Mouse (Mus musculus) forebrain, embryonic 13.5 days (tissue): ENCODE measurements around the gene Filip1l. TPM values are rescaled to one million over a fixed set of nuclear protein-coding genes. Genes with fewer than 3 reads are reported as not detected.

Source experiments
- ATAC-seq: fragments of 200-750 bp; cut with Nextera tagmentation; 2 replicates; pipeline ENCODE4 v1.8.0; 2017
- H3K27ac ChIP-seq: fragments of 300-500 bp; sonication (generic); 2 replicates; pipeline ENCODE4 v1.5.1; 2015; ENCODE audit warnings: inconsistent platforms, mild to moderate bottlenecking, moderate library complexity
- H3K27me3 ChIP-seq: fragments of 300-500 bp; sonication (generic); 2 replicates; pipeline ENCODE4 v1.6.1; 2015; ENCODE audit warnings: mild to moderate bottlenecking, inconsistent platforms
- H3K36me3 ChIP-seq: fragments of 300-500 bp; sonication (generic); 2 replicates; pipeline ENCODE4 v1.6.1; 2015; ENCODE audit warnings: mild to moderate bottlenecking, inconsistent platforms; ENCODE audit not compliant: poor library complexity, severe bottlenecking
- H3K4me1 ChIP-seq: fragments of 300-500 bp; sonication (generic); 2 replicates; pipeline ENCODE4 v1.6.1; 2015; ENCODE audit warnings: inconsistent platforms
- H3K4me2 ChIP-seq: fragments of 300-500 bp; sonication (generic); 2 replicates; pipeline ENCODE4 v1.6.1; 2015; ENCODE audit warnings: inconsistent platforms, mild to moderate bottlenecking, moderate library complexity
- H3K4me3 ChIP-seq: fragments of 300-500 bp; sonication (generic); 2 replicates; pipeline ENCODE4 v1.5.1; 2015; ENCODE audit warnings: mild to moderate bottlenecking, inconsistent platforms
- H3K9ac ChIP-seq: fragments of 300-500 bp; sonication (generic); 2 replicates; pipeline ENCODE4 v1.6.1; 2015; ENCODE audit warnings: mild to moderate bottlenecking, inconsistent platforms
- H3K9me3 ChIP-seq: fragments of 300-500 bp; sonication (generic); replicated peaks from 2 replicates; pipeline ENCODE4 v1.6.1; 2016; ENCODE audit warnings: inconsistent platforms
- WGBS: fragments of 180-500 bp; shearing (Covaris S2); methylation state at CpG from one replicate; pipeline ENCODE4 v1.1.7; 2015; 5-methylcytosine and 5-hydroxymethylcytosine counted together
- polyA plus RNA-seq: library from polyadenylated mRNA; unstranded; fragments of >200 nt; fragmentation: Nextera tagmentation; extraction: Ambion mirVana; gene quantifications from 2 replicates; pipeline ENCODE4 v1.2.1, GENCODE M21; 2015

Gene Filip1l
- polyA plus RNA-seq, 1 experiment from 2014 or later = 1.9 TPM

DNA sequence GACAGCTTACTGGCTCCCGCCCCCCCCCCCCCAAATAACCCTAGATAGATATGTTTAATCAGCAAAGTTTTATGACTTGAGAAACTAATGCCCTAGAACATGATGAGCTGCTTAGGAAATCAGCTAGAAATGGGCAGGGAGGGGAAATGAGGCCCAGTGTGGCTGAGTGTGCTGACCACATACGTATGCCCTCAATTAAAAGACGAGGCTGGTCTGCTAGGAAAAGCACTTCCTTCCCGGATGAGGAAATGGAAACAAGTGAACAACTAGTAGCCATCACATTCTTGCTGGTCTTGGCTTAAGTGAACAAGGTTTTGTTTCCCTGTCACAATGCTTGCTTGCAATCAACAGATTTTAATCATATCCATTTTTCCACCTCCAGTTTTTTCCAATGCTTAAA, 177.7 kb downstream of the Filip1l start:
- H3K4me1 ChIP-seq = 0 out of 2 replicates have a peak, but pooled peaks cover 6% of the 10 kb centered on the region
- 85% methylated on average over 4 of the region's 4 CpGs for WGBS
- H3K4me2 ChIP-seq = no peak overlapping the region
- no peak overlapping the region for H3K27ac ChIP-seq
- H3K36me3 ChIP-seq = no peaks in the 10 kb centered on the region
- H3K9ac ChIP-seq = no peak overlapping the region
- no peaks in the 10 kb centered on the region for H3K27me3 ChIP-seq
- ATAC-seq = no peak
- H3K4me3 ChIP-seq = no peak overlapping the region
- H3K9me3 ChIP-seq = no peaks in the 10 kb centered on the region

GRCm38 (mm10) chr16:57532081-57532493, 179.2 kb downstream of the Filip1l start:
- H3K4me3 ChIP-seq = no peak overlapping the region
- 0 out of 2 replicates have a peak, but pooled peaks cover 6% of the 10 kb centered on the region for H3K4me1 ChIP-seq
- H3K27me3 ChIP-seq = no peaks in the 10 kb centered on the region
- H3K9ac ChIP-seq = no peak overlapping the region
- no peaks in the 10 kb centered on the region for H3K36me3 ChIP-seq
- ATAC-seq = 0 out of 2 replicates have a peak, but pooled peaks have one; percentile 10
- H3K4me2 ChIP-seq = no peak overlapping the region
- no peak overlapping the region for H3K27ac ChIP-seq
- 28% methylated on average over 6 of the region's 6 CpGs for WGBS
- H3K9me3 ChIP-seq = no peaks in the 10 kb centered on the region

GRCm38 (mm10) chr16:57534365-57534764, 181.5 kb downstream of the Filip1l start:
- Histone ChIP-seq H3K4me3 (no peak overlapping the region), H3K4me1 (0 out of 2 replicates have a peak, but pooled peaks cover 6% of the 10 kb centered on the region), H3K27ac (no peak overlapping the region), H3K9me3 (no peaks in the 10 kb centered on the region), H3K9ac (no peak overlapping the region), H3K4me2 (no peak overlapping the region), H3K27me3 (no peaks in the 10 kb centered on the region), H3K36me3 (no peaks in the 10 kb centered on the region)
- WGBS = 90% methylated on average over 1 of the region's 1 CpGs
- no peak for ATAC-seq

GRCm38 (mm10) chr16:57534811-57535210, 181.9 kb downstream of the Filip1l start:
- 81% methylated on average over 1 of the region's 1 CpGs for WGBS
- Histone ChIP-seq H3K9ac (no peak overlapping the region), H3K27ac (no peak overlapping the region), H3K27me3 (no peaks in the 10 kb centered on the region), H3K36me3 (no peaks in the 10 kb centered on the region), H3K4me2 (no peak overlapping the region), H3K9me3 (no peaks in the 10 kb centered on the region), H3K4me1 (0 out of 2 replicates have a peak, but pooled peaks cover 6% of the 10 kb centered on the region), H3K4me3 (no peak overlapping the region)
- ATAC-seq = no peak

DNA sequence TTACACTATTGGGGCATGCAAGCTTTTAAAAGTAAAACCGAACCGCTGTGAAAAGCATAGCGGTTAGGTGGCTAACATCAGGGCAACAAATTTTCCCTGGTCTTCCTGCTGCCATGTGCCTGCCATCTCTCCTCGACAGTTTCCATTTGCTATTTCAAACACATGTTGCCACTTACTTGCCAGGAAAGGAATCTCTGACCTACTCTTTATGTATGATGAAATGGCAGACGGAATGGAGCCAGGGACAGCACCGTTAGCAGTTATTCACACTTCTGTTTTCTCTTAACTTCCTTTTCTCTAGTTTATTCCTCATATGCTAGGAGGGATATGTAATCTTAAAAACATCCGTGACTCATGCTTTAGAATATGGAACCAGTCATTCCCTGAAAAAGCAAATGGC, 183.6 kb downstream of the Filip1l start:
- H3K27ac ChIP-seq = no peak overlapping the region
- no peak for ATAC-seq
- no peaks in the 10 kb centered on the region for H3K36me3 ChIP-seq
- no peak overlapping the region for H3K9ac ChIP-seq
- H3K4me1 ChIP-seq = 0 out of 2 replicates have a peak, but pooled peaks cover 6% of the 10 kb centered on the region
- no peak overlapping the region for H3K4me3 ChIP-seq
- WGBS = 92% methylated on average over 7 of the region's 7 CpGs
- H3K4me2 ChIP-seq = no peak overlapping the region
- no peaks in the 10 kb centered on the region for H3K27me3 ChIP-seq
- no peaks in the 10 kb centered on the region for H3K9me3 ChIP-seq

DNA sequence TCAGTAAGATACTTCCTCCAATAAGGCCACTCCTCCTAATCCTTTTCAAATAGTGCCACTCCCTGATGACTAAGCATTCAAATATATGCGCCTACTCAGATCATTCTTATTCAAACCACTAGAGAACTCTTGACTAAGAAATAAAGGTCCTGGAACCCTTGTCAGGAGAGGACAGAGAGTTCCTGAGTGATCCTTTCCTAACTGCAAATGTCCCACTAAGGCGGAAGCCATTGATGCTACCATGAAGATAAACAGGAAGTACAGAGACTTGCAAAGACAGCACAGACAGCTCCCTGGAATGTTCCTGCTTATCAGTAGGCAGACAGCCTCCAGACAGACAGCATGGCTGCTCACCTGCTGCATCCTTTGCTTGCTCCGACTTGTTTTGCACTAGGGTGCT, 190.3 kb downstream of the Filip1l start:
- H3K4me2 ChIP-seq = no peak overlapping the region
- no peaks in the 10 kb centered on the region for H3K9me3 ChIP-seq
- 92% methylated on average over 3 of the region's 3 CpGs for WGBS
- H3K4me1 ChIP-seq = peaks cover 3% of the 10 kb centered on the region; the same call in 1 of the 2 replicates
- H3K27me3 ChIP-seq = 0 out of 2 replicates have a peak, but pooled peaks cover 9% of the 10 kb centered on the region
- H3K9ac ChIP-seq = no peak overlapping the region
- ATAC-seq = no peak
- H3K4me3 ChIP-seq = no peak overlapping the region
- no peaks in the 10 kb centered on the region for H3K36me3 ChIP-seq
- no peak overlapping the region for H3K27ac ChIP-seq

GRCm38 (mm10) chr16:57544441-57544840, 191.5 kb downstream of the Filip1l start:
- Histone ChIP-seq H3K27ac (no peak overlapping the region), H3K4me3 (no peak overlapping the region), H3K36me3 (no peaks in the 10 kb centered on the region), H3K27me3 (0 out of 2 replicates have a peak, but pooled peaks cover 12% of the 10 kb centered on the region), H3K4me1 (peaks cover 3% of the 10 kb centered on the region; the same call in 1 of the 2 replicates), H3K9me3 (no peaks in the 10 kb centered on the region), H3K4me2 (no peak overlapping the region), H3K9ac (no peak overlapping the region)
- ATAC-seq = no peak
- WGBS = 80% methylated on average over 8 of the region's 8 CpGs

DNA sequence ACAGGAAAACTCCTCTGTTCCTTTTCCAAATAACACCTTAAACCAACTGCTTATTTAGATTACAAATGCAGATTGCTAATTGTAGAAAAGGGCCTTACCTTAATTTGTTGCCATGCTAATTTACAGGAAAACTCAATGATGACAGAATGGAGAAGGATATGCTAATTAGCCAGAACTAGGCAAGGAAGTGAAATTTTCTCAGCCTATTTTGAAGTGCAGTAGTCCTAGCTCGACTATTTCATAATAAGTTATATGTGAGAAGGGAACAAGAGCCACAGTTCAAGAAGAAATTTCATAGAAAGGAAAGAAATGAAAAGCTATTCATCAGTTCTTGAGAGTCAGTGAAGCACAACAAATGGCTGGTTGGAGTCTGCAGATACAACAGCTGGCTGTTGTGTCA, 193.5 kb downstream of the Filip1l start:
- WGBS = 30% methylated on average over 1 of the region's 1 CpGs
- no peak for ATAC-seq
- Histone ChIP-seq H3K4me2 (no peak overlapping the region), H3K27me3 (0 out of 2 replicates have a peak, but pooled peaks cover 14% of the 10 kb centered on the region), H3K9ac (no peak overlapping the region), H3K36me3 (no peaks in the 10 kb centered on the region), H3K9me3 (no peaks in the 10 kb centered on the region), H3K4me1 (peaks cover 3% of the 10 kb centered on the region; the same call in 1 of the 2 replicates), H3K4me3 (no peak overlapping the region), H3K27ac (no peak overlapping the region)

GRCm38 (mm10) chr16:57548608-57549007, 195.7 kb downstream of the Filip1l start:
- H3K36me3 ChIP-seq = no peaks in the 10 kb centered on the region

DNA sequence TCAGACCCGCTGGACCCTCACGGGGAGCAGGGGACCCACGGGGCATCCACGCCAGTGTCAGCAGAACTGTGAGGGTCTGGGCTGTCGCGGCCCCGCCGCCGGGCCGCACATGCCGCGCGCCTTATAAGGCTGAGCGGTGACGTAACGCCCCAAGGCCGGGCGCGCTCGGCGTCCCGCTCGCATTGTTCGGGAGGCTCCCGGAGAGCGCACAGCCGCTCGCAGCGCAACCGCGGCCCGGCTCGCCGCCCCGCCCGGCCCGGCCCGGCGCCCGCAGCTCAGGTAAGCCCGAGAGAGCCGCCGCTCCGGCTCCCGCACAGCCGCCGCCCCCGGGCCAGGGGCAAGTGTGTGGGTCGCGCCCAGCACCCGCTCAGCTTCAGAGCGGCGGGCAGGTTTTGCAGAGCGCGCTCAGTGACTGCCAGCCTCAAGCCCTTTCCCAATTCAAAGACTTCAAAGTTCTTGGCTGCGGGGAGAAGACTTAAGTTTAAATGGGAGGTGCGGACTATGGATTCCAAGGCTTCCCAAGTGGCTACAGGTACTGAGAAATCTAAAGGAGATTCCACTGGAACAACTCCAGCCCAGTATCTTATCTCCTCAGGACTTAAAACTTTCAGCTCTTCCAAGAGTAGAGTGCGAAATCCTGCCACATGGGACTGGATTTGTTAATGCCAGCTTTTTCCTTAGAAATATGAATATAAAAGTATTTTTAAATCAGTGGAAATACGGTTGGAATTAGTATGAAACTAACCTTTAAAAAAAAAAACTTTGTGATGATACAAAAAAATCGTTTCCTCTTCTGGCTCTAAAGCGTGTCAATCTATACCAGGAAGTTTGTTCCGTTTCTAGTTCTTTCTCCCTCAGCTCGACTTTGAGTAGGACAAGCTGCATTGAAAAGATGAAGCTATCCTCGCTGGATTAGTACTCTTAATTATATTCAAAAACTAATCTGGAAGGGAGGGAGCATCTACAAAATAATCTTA, 196.5 kb downstream of the Filip1l start:
- Histone ChIP-seq H3K4me1 (peaks cover 11% of the 10 kb centered on the region; the same call in 1 of the 2 replicates), H3K4me2 (peak overlapping the region; percentile 83), H3K9me3 (no peaks in the 10 kb centered on the region), H3K27ac (no peak overlapping the region), H3K4me3 (peak overlapping the region; percentile 67), H3K36me3 (no peaks in the 10 kb centered on the region), H3K9ac (peak overlapping the region; percentile 79), H3K27me3 (0 out of 2 replicates have a peak, but pooled peaks cover 18% of the 10 kb centered on the region)
- peak; percentile 98 for ATAC-seq
- WGBS = 2% methylated on average over 62 of the region's 64 CpGs

More at GRCm38 (mm10) chr16:57548608-57549007, 195.7 kb downstream of the Filip1l start:
- Histone ChIP-seq H3K9me3 (no peaks in the 10 kb centered on the region), H3K27ac (no peak overlapping the region), H3K9ac (peak overlapping the region; percentile 79), H3K4me2 (peak overlapping the region; percentile 83), H3K27me3 (0 out of 2 replicates have a peak, but pooled peaks cover 18% of the 10 kb centered on the region), H3K4me1 (peaks cover 11% of the 10 kb centered on the region; the same call in 1 of the 2 replicates), H3K4me3 (peak overlapping the region; percentile 67)
- ATAC-seq = no peak
- WGBS = 74% methylated on average over 2 of the region's 2 CpGs

- H3K4me2 ChIP-seq = no peak overlapping the region; the same call in 1 of the 2 replicates
- H3K9me3 ChIP-seq = no peaks in the 10 kb centered on the region
- WGBS = 38% methylated on average over 3 of the region's 3 CpGs
- no peak overlapping the region for H3K9ac ChIP-seq
- H3K36me3 ChIP-seq = no peaks in the 10 kb centered on the region
- peaks cover 8% of the 10 kb centered on the region; the same call in 1 of the 2 replicates for H3K4me1 ChIP-seq
- no peak overlapping the region for H3K4me3 ChIP-seq
- no peak for ATAC-seq
- H3K27ac ChIP-seq = no peak overlapping the region
- 0 out of 2 replicates have a peak, but pooled peaks cover 18% of the 10 kb centered on the region for H3K27me3 ChIP-seq
These were observed 197.2 kb downstream of the Filip1l start for GRCm38 (mm10) chr16:57550088-57550487.

DNA sequence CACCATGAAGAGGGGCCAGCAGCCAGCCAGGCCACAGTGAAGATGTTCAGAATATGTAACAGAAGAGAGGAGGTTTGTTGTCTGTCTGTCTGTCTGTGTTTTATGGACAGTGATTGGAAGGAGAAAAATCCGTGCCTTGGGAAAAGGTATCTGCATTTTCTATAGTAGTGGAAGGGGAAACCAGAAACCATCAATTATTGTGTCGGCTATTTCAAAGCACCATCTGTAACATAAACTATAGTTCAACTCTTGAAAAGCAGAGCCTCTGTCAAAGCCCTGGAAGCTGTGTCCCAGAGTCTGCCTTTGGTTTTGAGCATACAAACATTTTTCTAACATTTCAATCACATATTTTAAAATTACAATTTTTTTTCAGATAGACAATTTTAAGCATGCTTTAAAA, 197.9 kb downstream of the Filip1l start:
- Histone ChIP-seq H3K9me3 (no peaks in the 10 kb centered on the region), H3K27ac (no peak overlapping the region), H3K27me3 (0 out of 2 replicates have a peak, but pooled peaks cover 18% of the 10 kb centered on the region), H3K9ac (no peak overlapping the region), H3K36me3 (no peaks in the 10 kb centered on the region), H3K4me1 (peaks cover 8% of the 10 kb centered on the region; the same call in 1 of the 2 replicates), H3K4me2 (no peak overlapping the region), H3K4me3 (no peak overlapping the region)
- WGBS = 36% methylated on average over 2 of the region's 2 CpGs
- ATAC-seq = no peak
